23 mouse cellular contexts compared by ENCODE assay signal in genomic region chr3:51769196-51769595, GRCm38 (mm10).
DNase-seq lines count a peak whose midpoint lies in the region; ATAC-seq and TF ChIP-seq lines count a peak whose summit lies in the region.
"Had no signal": no experiment of that assay in that cellular context is flagged by ENCODE, and none has a peak within 500 bp of the region (broad histone marks: within the 10 kb centered on the region; RNA-seq: fewer than 3 reads in every experiment).

No protein-coding gene starts in this region.

- no peak overlapping the region for H3K9ac ChIP-seq in forebrain, embryonic 11.5 days (ENCODE audit: low read length)
- no peak overlapping the region for H3K9ac ChIP-seq in forebrain, embryonic 14.5 days (ENCODE audit: low read length)
- H3K9ac ChIP-seq: embryonic facial prominence, embryonic 12.5 days; hindbrain, embryonic 12.5 days; limb, embryonic 12.5 days; liver, embryonic 12.5 days; lung, embryonic 14.5 days; midbrain, embryonic 15.5 days; neural tube, embryonic 15.5 days had no signal

- peaks cover 4% of the 10 kb centered on the region; the same call in 1 of the 2 replicates for H3K4me1 ChIP-seq in forebrain, embryonic 11.5 days (replicated peaks; ENCODE audit: control insufficient read depth, insufficient read depth, low read length)
- peaks cover 8% of the 10 kb centered on the region for H3K4me1 ChIP-seq in forebrain, embryonic 14.5 days (ENCODE audit: control insufficient read depth, insufficient read depth, low read length)
- H3K4me1 ChIP-seq: liver, embryonic 12.5 days; midbrain, embryonic 15.5 days had no signal

- H3K36me3 ChIP-seq in forebrain, embryonic 11.5 days (ENCODE audit: control insufficient read depth, insufficient read depth, low read length) = no peaks in the 10 kb centered on the region
- no peaks in the 10 kb centered on the region for H3K36me3 ChIP-seq in forebrain, embryonic 14.5 days (ENCODE audit: control insufficient read depth, insufficient read depth, low read length)
- H3K36me3 ChIP-seq: embryonic facial prominence, embryonic 12.5 days; liver, embryonic 12.5 days; midbrain, embryonic 15.5 days; neural tube, embryonic 15.5 days had no signal

- H3K4me2 ChIP-seq in forebrain, embryonic 11.5 days (ENCODE audit: low read depth, low read length, severe bottlenecking) = no peak overlapping the region
- H3K4me2 ChIP-seq in forebrain, embryonic 14.5 days (ENCODE audit: low read length) = no peak overlapping the region
- H3K4me2 ChIP-seq: embryonic facial prominence, embryonic 12.5 days; hindbrain, embryonic 12.5 days; limb, embryonic 12.5 days; liver, embryonic 12.5 days; lung, embryonic 14.5 days; midbrain, embryonic 15.5 days; neural tube, embryonic 15.5 days had no signal

- H3K4me3 ChIP-seq in forebrain, embryonic 11.5 days (ENCODE audit: low read depth, low read length) = no peak overlapping the region
- no peak overlapping the region for H3K4me3 ChIP-seq in forebrain, embryonic 14.5 days (ENCODE audit: low read depth, low read length)
- H3K4me3 ChIP-seq in layer of hippocampus, adult 2 months = no peak overlapping the region
- H3K4me3 ChIP-seq: embryonic facial prominence, embryonic 12.5 days; erythroblast, embryonic 14.5 days; hindbrain, embryonic 12.5 days; limb, embryonic 12.5 days; liver, embryonic 12.5 days; megakaryocyte, embryonic 14.5 days; midbrain, embryonic 15.5 days; neural tube, embryonic 15.5 days had no signal

- no peaks in the 10 kb centered on the region for H3K9me3 ChIP-seq in forebrain, embryonic 11.5 days (ENCODE audit: control insufficient read depth, low read length)
- no peaks in the 10 kb centered on the region for H3K9me3 ChIP-seq in forebrain, embryonic 14.5 days (replicated peaks; ENCODE audit: control insufficient read depth, low read length)
- H3K9me3 ChIP-seq: embryonic facial prominence, embryonic 12.5 days; liver, embryonic 12.5 days; midbrain, embryonic 15.5 days; neural tube, embryonic 15.5 days had no signal

- TF ChIP-seq CTCF in layer of hippocampus, adult 2 months (conservative IDR thresholded peaks at IDR 0.05) = no peak

- H3K27ac ChIP-seq in forebrain, embryonic 11.5 days (ENCODE audit: low read depth, low read length) = no peak overlapping the region
- no peak overlapping the region for H3K27ac ChIP-seq in forebrain, embryonic 14.5 days (ENCODE audit: low read depth, low read length)
- H3K27ac ChIP-seq in layer of hippocampus, adult 2 months = peak overlapping the region; percentile 74
- H3K27ac ChIP-seq: embryonic facial prominence, embryonic 12.5 days; hindbrain, embryonic 12.5 days; liver, embryonic 12.5 days; midbrain, embryonic 15.5 days; neural tube, embryonic 15.5 days had no signal

- no peak for ATAC-seq in forebrain, embryonic 11.5 days (replicated peaks; ENCODE audit: low FRiP score)
- no peak for ATAC-seq in forebrain, embryonic 14.5 days
- ATAC-seq: forebrain, embryonic 16.5 days; liver, embryonic 12.5 days; midbrain, embryonic 15.5 days had no signal

- WGBS in forebrain, embryonic 11.5 days = 94% methylated on average over 6 of the region's 6 CpGs
- WGBS in forebrain, embryonic 14.5 days = 92% methylated on average over 6 of the region's 6 CpGs

- H3K27me3 ChIP-seq in forebrain, embryonic 11.5 days (ENCODE audit: control insufficient read depth, insufficient read depth, low read length) = no peaks in the 10 kb centered on the region
- H3K27me3 ChIP-seq in forebrain, embryonic 14.5 days (replicated peaks; ENCODE audit: control insufficient read depth, insufficient read depth, low read length) = no peaks in the 10 kb centered on the region
- H3K27me3 ChIP-seq: embryonic facial prominence, embryonic 12.5 days; hindbrain, embryonic 12.5 days; limb, embryonic 12.5 days; liver, embryonic 12.5 days; megakaryocyte, embryonic 14.5 days; midbrain, embryonic 15.5 days; neural tube, embryonic 15.5 days had no signal

- DNase-seq in forebrain, embryonic 11.5 days (ENCODE audit: low spot score) = peak; percentile 19
- DNase-seq in forebrain, embryonic 14.5 days (ENCODE audit: low spot score) = no peak
- no peak for DNase-seq in layer of hippocampus, adult 2 months (ENCODE audit: low spot score in 2 of 2)
- no peak for DNase-seq in layer of hippocampus, adult 9-10 months (ENCODE audit: low spot score)
- DNase-seq in urinary bladder, postnatal 14 days (ENCODE audit: low spot score) = peak; percentile 11
- no peak for DNase-seq in urinary bladder, adult 2 months (ENCODE audit: low spot score)
- DNase-seq in left cerebral cortex, adult 9 months (ENCODE audit: low spot score in 2 of 2) = no peak
- DNase-seq in B cell, adult 2 months = no peak
- DNase-seq: adrenal gland, postnatal 36 days; cerebellum, adult 8-10 months; kidney, adult 2 months; kidney, postnatal 36 days; lung, embryonic 14.5 days; retina, postnatal 1 day had no signal

Comparison
In these comparisons a context has a peak if more than half of its experiments do, and no peak if none do; other contexts are left out.
1. DNase-seq: peak in forebrain, embryonic 11.5 days (single experiment) and urinary bladder, postnatal 14 days (single experiment); none in forebrain, embryonic 14.5 days (single experiment), layer of hippocampus, adult 2 months (0 of 2), layer of hippocampus, adult 9-10 months (single experiment), urinary bladder, adult 2 months (single experiment), left cerebral cortex, adult 9 months (0 of 2) and B cell, adult 2 months (0 of 2).